Mouse (Mus musculus) erythroblast, embryonic 14.5 days (primary cell): ENCODE measurements around the gene Kmt2d. TPM values are rescaled to one million over a fixed set of nuclear protein-coding genes. Genes with fewer than 3 reads are reported as not detected.

Experiments
- H3K27me3 ChIP-seq: 2 replicates; pipeline ENCODE4 v1.6.1; 2012; ENCODE audit warnings: inconsistent platforms; ENCODE audit not compliant: control insufficient read depth
- H3K36me3 ChIP-seq: 2 replicates; pipeline ENCODE4 v1.6.1; 2012; ENCODE audit warnings: mild to moderate bottlenecking, inconsistent platforms; ENCODE audit not compliant: control insufficient read depth
- H3K4me1 ChIP-seq: 2 replicates; pipeline ENCODE4 v1.6.1; 2012; ENCODE audit warnings: inconsistent platforms; ENCODE audit not compliant: control insufficient read depth
- H3K4me3 ChIP-seq: replicated peaks from 2 replicates; pipeline ENCODE3; 2012; ENCODE audit warnings: moderate library complexity, mild to moderate bottlenecking, inconsistent platforms
- H3K9me3 ChIP-seq: 2 replicates; pipeline ENCODE4 v1.6.1; 2012; ENCODE audit warnings: low read length, inconsistent platforms, mixed read lengths; ENCODE audit not compliant: control insufficient read depth
- GATA1 ChIP-seq: IDR thresholded peaks from 2 replicates; pipeline ENCODE4 v1.6.1; 2012; ENCODE audit warnings: low read length, inconsistent platforms, mixed read lengths
- TAL1 ChIP-seq: IDR thresholded peaks from 3 replicates; pipeline ENCODE4 v1.6.1; 2012; ENCODE audit warnings: low read length, inconsistent platforms, mixed read lengths
- polyA plus RNA-seq: library from polyadenylated mRNA; stranded (reverse); fragments of >175 nt; gene quantifications from 2 replicates; pipeline ENCODE4 v1.2.3, GENCODE M21; 2012

The Kmt2d gene
- polyA plus RNA-seq, 1 experiment, result 2.6 TPM

GRCm38 (mm10) chr15:98789661-98790535 is 81.1 kb downstream of the Kmt2d start, which contains the start of gene Wnt1:
Gene Wnt1, plus strand, starts transcription at chr15:98789857.
- Histone ChIP-seq H3K4me3 (no peak within 1 kb of the TSS), H3K4me1 (peaks cover 3% of the 10 kb centered on the region; the same call in 1 of the 2 replicates), H3K9me3 (peaks cover 20% of the 10 kb centered on the region; the same call in 1 of the 2 replicates), H3K27me3 (peaks cover 88% of the 10 kb centered on the region), H3K36me3 (no peaks in the 10 kb centered on the region)
- TF ChIP-seq GATA1 (no peak), TAL1 (no peak)

GRCm38 (mm10) chr15:98788972-98789660 is 81.9 kb downstream of the Kmt2d start:
- Histone ChIP-seq H3K4me1 (peaks cover 3% of the 10 kb centered on the region; the same call in 1 of the 2 replicates), H3K36me3 (no peaks in the 10 kb centered on the region), H3K9me3 (peaks cover 20% of the 10 kb centered on the region; the same call in 1 of the 2 replicates), H3K27me3 (peaks cover 83% of the 10 kb centered on the region), H3K4me3 (no peak overlapping the region)
- no peak for TF ChIP-seq GATA1
- no peak for TF ChIP-seq TAL1

DNA sequence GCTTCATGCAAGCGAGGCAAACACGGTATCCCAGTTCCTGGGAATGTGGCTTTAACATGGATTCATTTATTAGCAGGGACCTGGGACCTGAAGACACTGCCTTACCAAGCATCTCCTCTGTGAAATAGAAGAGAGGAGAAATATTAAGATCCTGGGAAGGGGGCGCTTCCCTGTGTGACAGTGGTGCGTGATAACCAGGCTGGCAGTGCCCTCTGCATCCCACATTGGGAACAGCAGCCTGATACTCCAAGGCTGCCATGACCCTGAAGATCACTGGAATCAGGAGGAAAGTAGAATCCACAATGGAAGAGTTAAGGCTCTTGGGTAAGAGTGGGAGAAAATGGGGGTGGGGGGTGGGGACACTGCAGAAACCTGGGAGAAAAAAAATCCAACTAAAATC is 83.1 kb downstream of the Kmt2d start:
- Histone ChIP-seq H3K9me3 (peaks cover 20% of the 10 kb centered on the region; the same call in 1 of the 2 replicates), H3K4me3 (no peak overlapping the region), H3K36me3 (no peaks in the 10 kb centered on the region), H3K27me3 (peaks cover 75% of the 10 kb centered on the region), H3K4me1 (peaks cover 3% of the 10 kb centered on the region; the same call in 1 of the 2 replicates)
- TF ChIP-seq TAL1 (no peak), GATA1 (no peak)

- H3K4me1 ChIP-seq, result no peaks in the 10 kb centered on the region
- TF ChIP-seq GATA1, result no peak
- H3K27me3 ChIP-seq, result peaks cover 72% of the 10 kb centered on the region
- H3K4me3 ChIP-seq, result no peak overlapping the region
- peaks cover 8% of the 10 kb centered on the region; the same call in 1 of the 2 replicates for H3K9me3 ChIP-seq
- H3K36me3 ChIP-seq, result no peaks in the 10 kb centered on the region
These were observed 85.3 kb downstream of the Kmt2d start for GRCm38 (mm10) chr15:98785744-98786143.

Other genes with a start within 250 kb of the Kmt2d start
- not detected in 2 replicates for gene Cacnb3, start 240.4 kb downstream of the Kmt2d start, polyA plus RNA-seq
- gene Ddx23, start 208.3 kb downstream of the Kmt2d start, polyA plus RNA-seq, result 7.9 and 8.4 TPM in 2 replicates
- 0.02 TPM in 1 of 2 replicates, not detected in the other for gene Rnd1, start 193.7 kb downstream of the Kmt2d start, polyA plus RNA-seq
- 0.08 TPM in 1 of 2 replicates, not detected in the other for gene Ccdc65, start 163.0 kb downstream of the Kmt2d start, polyA plus RNA-seq
- gene Fkbp11, start 143.0 kb downstream of the Kmt2d start, polyA plus RNA-seq, result 0.06 and 0.19 TPM in 2 replicates
- gene Arf3, start 108.0 kb downstream of the Kmt2d start, polyA plus RNA-seq, result 0.11 and 0.14 TPM in 2 replicates
- gene Wnt10b, start 93.1 kb downstream of the Kmt2d start, polyA plus RNA-seq, result not detected in 2 replicates
- not detected in 2 replicates for gene Wnt1, start 81.3 kb downstream of the Kmt2d start, polyA plus RNA-seq
- 0.01 and 0.02 TPM in 2 replicates for gene Ddn, start 61.7 kb downstream of the Kmt2d start, polyA plus RNA-seq
- 54.6 and 55.9 TPM in 2 replicates for gene Prkag1, start 39.7 kb downstream of the Kmt2d start, polyA plus RNA-seq
- 0.24 and 0.38 TPM in 2 replicates for gene Rhebl1, start 23.3 kb upstream of the Kmt2d start, polyA plus RNA-seq
- not detected in 2 replicates for gene Dhh, start 27.3 kb upstream of the Kmt2d start, polyA plus RNA-seq
- gene Lmbr1l, start 47.0 kb upstream of the Kmt2d start, polyA plus RNA-seq, result 0.37 and 0.59 TPM in 2 replicates
- gene Tuba1b, start 63.4 kb upstream of the Kmt2d start, polyA plus RNA-seq, result 71.2 and 76.8 TPM in 2 replicates
- gene Gm49450, start 82.3 kb upstream of the Kmt2d start, polyA plus RNA-seq, result not detected in 2 replicates
- gene Tuba1a, start 82.5 kb upstream of the Kmt2d start, polyA plus RNA-seq, result 4.0 and 13.4 TPM in 2 replicates
- 12.6 and 20.7 TPM in 2 replicates for gene Tuba1c, start 158.7 kb upstream of the Kmt2d start, polyA plus RNA-seq
- gene Prph, start 184.0 kb upstream of the Kmt2d start, polyA plus RNA-seq, result not detected in 2 replicates
- gene Troap, start 203.4 kb upstream of the Kmt2d start, polyA plus RNA-seq, result 17.1 and 18.1 TPM in 2 replicates
- not detected in 2 replicates for gene C1ql4, start 216.6 kb upstream of the Kmt2d start, polyA plus RNA-seq
- gene Dnajc22, start 222.0 kb upstream of the Kmt2d start, polyA plus RNA-seq, result 0.02 TPM in 1 of 2 replicates, not detected in the other